Mouse (Mus musculus) heart, embryonic 16.5 days (tissue): Measurements from ENCODE around the gene Krtcap2. TPM values are rescaled to one million over a fixed set of nuclear protein-coding genes. Genes with fewer than 3 reads are reported as not detected.

ENCODE experiments used
- ATAC-seq: fragments of 200-750 bp; cut with Nextera tagmentation; replicated peaks from 2 replicates; pipeline ENCODE4 v1.8.0; 2017; ENCODE audit warnings: moderate number of reproducible peaks; ENCODE audit not compliant: insufficient read depth, low FRiP score; ENCODE audit errors: extremely low read depth
- H3K27ac ChIP-seq: fragments of 300-500 bp; sonication (generic); 2 replicates; pipeline ENCODE4 v1.5.1; 2014; ENCODE audit warnings: mild to moderate bottlenecking, low read length, control low read depth, moderate library complexity
- H3K27me3 ChIP-seq: fragments of 300-500 bp; sonication (generic); 2 replicates; pipeline ENCODE4 v1.6.1; 2014; ENCODE audit warnings: low read length, mixed read lengths; ENCODE audit not compliant: control insufficient read depth, insufficient read depth
- H3K36me3 ChIP-seq: fragments of 300-500 bp; sonication (generic); 2 replicates; pipeline ENCODE4 v1.6.1; 2014; ENCODE audit not compliant: control insufficient read depth, insufficient read depth
- H3K4me1 ChIP-seq: fragments of 300-500 bp; sonication (generic); 2 replicates; pipeline ENCODE4 v1.6.1; 2014; ENCODE audit warnings: low read length, mixed read lengths; ENCODE audit not compliant: control insufficient read depth, insufficient read depth
- H3K4me2 ChIP-seq: fragments of 300-500 bp; sonication (generic); 2 replicates; pipeline ENCODE4 v1.6.1; 2014; ENCODE audit warnings: low read depth, mild to moderate bottlenecking, control low read depth, low read length
- H3K4me3 ChIP-seq: fragments of 300-500 bp; sonication (generic); 2 replicates; pipeline ENCODE4 v1.5.1; 2014; ENCODE audit warnings: mild to moderate bottlenecking, control low read depth, low read length
- H3K9ac ChIP-seq: fragments of 300-500 bp; sonication (generic); 2 replicates; pipeline ENCODE4 v1.6.1; 2014; ENCODE audit warnings: low read length, control low read depth
- H3K9me3 ChIP-seq: fragments of 300-500 bp; sonication (generic); replicated peaks from 2 replicates; pipeline ENCODE4 v1.6.1; 2016; ENCODE audit warnings: low read length; ENCODE audit not compliant: control insufficient read depth
- WGBS: fragments of 180-500 bp; shearing (Covaris S2); extraction: QIAGEN DNeasy Blood & Tissue Kit; methylation state at CpG from one replicate; pipeline ENCODE4 v1.1.7; 2014; 5-methylcytosine and 5-hydroxymethylcytosine counted together
- polyA plus RNA-seq: library from polyadenylated mRNA; unstranded; fragments of >200 nt; fragmentation: Nextera tagmentation; extraction: Ambion mirVana; gene quantifications from 2 replicates; pipeline ENCODE4 v1.2.1, GENCODE M21; 2015

Gene Krtcap2
- polyA plus RNA-seq, 1 experiment from 2014 or later, result 234 TPM

DNA sequence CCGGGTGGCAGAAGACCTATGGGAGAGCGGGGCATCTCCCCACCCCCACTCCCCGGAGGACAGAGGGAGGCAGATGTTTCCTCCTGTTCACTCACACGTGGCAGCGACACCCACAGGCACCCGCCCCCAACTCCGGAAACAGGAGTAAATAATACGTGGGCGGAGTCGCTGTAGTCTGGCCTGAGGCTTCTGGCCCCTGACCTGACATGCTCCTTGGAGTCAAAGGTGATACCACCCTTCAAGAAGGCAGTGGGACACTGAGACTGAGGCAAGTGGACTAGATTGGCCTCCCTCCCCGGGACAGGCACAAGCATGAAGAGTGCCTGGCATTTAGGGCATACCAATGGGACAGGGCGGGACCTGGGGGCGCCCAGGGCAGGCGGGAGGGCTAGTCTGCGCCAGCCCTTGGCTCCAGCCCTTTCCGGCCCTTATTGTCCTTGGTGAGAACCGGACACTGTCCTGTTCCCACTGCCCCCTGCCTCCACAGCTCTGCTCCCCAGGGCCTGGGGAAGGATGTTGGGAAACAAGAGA lies 5.7 kb downstream of the Krtcap2 start:
- WGBS, result 10% methylated on average over 17 of the region's 17 CpGs
- peak; percentile 61 for ATAC-seq
- H3K27me3 ChIP-seq, result no peaks in the 10 kb centered on the region
- H3K9ac ChIP-seq, result peak overlapping the region; percentile 2; the same call in 1 of the 2 replicates
- H3K4me1 ChIP-seq, result peaks cover 23% of the 10 kb centered on the region
- peak overlapping the region; percentile 53; the same call in 1 of the 2 replicates for H3K27ac ChIP-seq
- no peaks in the 10 kb centered on the region for H3K9me3 ChIP-seq
- H3K4me2 ChIP-seq, result peak overlapping the region; percentile 50
- peaks cover 8% of the 10 kb centered on the region; the same call in 1 of the 2 replicates for H3K36me3 ChIP-seq
- H3K4me3 ChIP-seq, result no peak overlapping the region; the same call in 1 of the 2 replicates

- WGBS, result 86% methylated on average over 5 of the region's 5 CpGs
- H3K36me3 ChIP-seq, result no peaks in the 10 kb centered on the region
- H3K27me3 ChIP-seq, result no peaks in the 10 kb centered on the region
- H3K9ac ChIP-seq, result no peak overlapping the region
- no peak overlapping the region for H3K4me3 ChIP-seq
- no peak for ATAC-seq
- H3K4me2 ChIP-seq, result no peak overlapping the region
- H3K27ac ChIP-seq, result no peak overlapping the region
- H3K9me3 ChIP-seq, result no peaks in the 10 kb centered on the region
- H3K4me1 ChIP-seq, result peaks cover 15% of the 10 kb centered on the region; the same call in 1 of the 2 replicates
Observed at GRCm38 (mm10) chr3:89254994-89255393, 9.2 kb downstream of the Krtcap2 start.

DNA sequence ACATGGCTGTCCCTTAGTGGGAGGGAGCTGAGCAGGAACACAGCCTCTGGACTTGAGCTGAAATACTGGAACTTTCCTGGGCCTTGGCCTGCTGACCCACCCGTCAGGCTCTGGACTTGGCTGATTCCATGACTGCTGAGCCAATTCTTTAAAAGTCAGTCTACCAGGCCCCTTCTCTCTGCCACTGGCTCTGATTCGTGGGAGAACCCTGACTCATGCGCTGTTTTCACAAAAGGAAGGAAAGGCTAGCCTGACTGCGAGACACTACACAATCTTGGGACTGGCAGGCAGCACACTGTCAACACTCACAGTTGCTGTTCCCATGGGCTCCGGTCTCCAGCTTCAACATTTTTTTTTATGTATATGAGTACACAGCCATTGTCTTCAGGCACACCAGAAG lies 10.4 kb downstream of the Krtcap2 start:
- H3K27ac ChIP-seq, result no peak overlapping the region
- no peak; the same call in 1 of the 2 replicates for ATAC-seq
- 48% methylated on average over 5 of the region's 5 CpGs for WGBS
- peaks cover 7% of the 10 kb centered on the region; the same call in 1 of the 2 replicates for H3K4me1 ChIP-seq
- no peaks in the 10 kb centered on the region for H3K27me3 ChIP-seq
- no peaks in the 10 kb centered on the region for H3K9me3 ChIP-seq
- no peak overlapping the region for H3K4me3 ChIP-seq
- no peak overlapping the region for H3K9ac ChIP-seq
- H3K36me3 ChIP-seq, result no peaks in the 10 kb centered on the region
- no peak overlapping the region for H3K4me2 ChIP-seq

DNA sequence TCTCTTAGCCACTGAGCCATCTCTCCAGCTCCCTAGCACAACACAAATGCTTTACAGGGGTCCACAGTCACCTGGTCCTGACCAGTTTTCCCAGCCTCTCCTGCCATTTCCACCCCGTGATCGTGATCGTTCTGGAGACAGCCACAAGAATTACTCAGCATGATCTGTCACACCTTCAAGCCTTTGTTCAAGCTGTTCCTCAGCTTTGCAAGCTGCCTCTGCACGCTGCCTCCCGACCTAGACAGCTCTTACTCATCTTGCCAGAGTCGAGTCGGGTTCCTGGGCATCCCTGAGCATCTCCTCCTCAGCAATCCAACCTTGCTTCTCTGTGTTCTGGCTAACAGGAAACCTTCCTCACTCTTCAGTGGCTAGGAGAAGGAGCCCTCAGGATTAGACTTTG lies 13.3 kb downstream of the Krtcap2 start, which contains the start of gene Dpm3:
TSS of gene Dpm3 (plus strand) at position 283 of the 400 bp plus-strand sequence.
- no peak within 1 kb of the TSS for H3K4me3 ChIP-seq
- H3K9ac ChIP-seq, result no peak within 1 kb of the TSS
- H3K4me2 ChIP-seq, result no peak within 1 kb of the TSS
- no peaks in the 10 kb centered on the region for H3K9me3 ChIP-seq
- no peaks in the 10 kb centered on the region for H3K36me3 ChIP-seq
- no peaks in the 10 kb centered on the region for H3K27me3 ChIP-seq
- WGBS, result 54% methylated on average over 7 of the region's 7 CpGs
- ATAC-seq, result no peak
- no peaks in the 10 kb centered on the region for H3K4me1 ChIP-seq
- no peak within 1 kb of the TSS for H3K27ac ChIP-seq

DNA sequence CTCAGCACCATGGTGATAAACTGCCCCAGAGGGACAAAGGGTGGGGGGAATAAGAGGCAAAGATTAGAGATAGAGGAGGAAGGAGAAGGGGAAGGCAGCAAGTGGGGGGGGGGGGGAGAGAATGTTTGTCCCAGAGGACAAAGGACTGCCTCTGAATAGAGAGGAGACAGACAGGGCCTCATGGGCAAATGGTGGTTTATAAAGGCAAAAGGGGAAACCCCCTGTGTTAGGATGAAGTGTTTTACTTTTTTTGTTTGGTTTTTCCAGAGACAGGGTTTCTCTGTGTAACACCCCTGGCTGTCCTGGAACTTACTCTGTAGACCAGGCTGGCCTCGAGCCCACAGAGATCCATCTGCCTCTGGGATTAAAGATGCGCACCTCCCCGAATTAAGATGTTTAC lies 14.4 kb downstream of the Krtcap2 start:
- Histone ChIP-seq H3K9ac (no peak overlapping the region), H3K4me2 (no peak overlapping the region), H3K27ac (no peak overlapping the region), H3K4me1 (no peaks in the 10 kb centered on the region), H3K4me3 (no peak overlapping the region), H3K36me3 (no peaks in the 10 kb centered on the region), H3K9me3 (no peaks in the 10 kb centered on the region), H3K27me3 (no peaks in the 10 kb centered on the region)
- ATAC-seq, result no peak
- WGBS, result 74% methylated on average over 3 of the region's 3 CpGs

- no peak overlapping the region for H3K4me2 ChIP-seq
- no peaks in the 10 kb centered on the region for H3K9me3 ChIP-seq
- H3K27ac ChIP-seq, result peak overlapping the region; percentile 33
- no peaks in the 10 kb centered on the region for H3K27me3 ChIP-seq
- no peak overlapping the region for H3K4me3 ChIP-seq
- H3K9ac ChIP-seq, result no peak overlapping the region
- no peaks in the 10 kb centered on the region for H3K36me3 ChIP-seq
- no peak for ATAC-seq
- 50% methylated on average over 10 of the region's 10 CpGs for WGBS
- H3K4me1 ChIP-seq, result peaks cover 10% of the 10 kb centered on the region
Observed at GRCm38 (mm10) chr3:89262417-89262816, 16.7 kb downstream of the Krtcap2 start.

- Histone ChIP-seq H3K27ac (peak overlapping the region; percentile 75), H3K36me3 (no peaks in the 10 kb centered on the region), H3K27me3 (no peaks in the 10 kb centered on the region), H3K4me2 (peak overlapping the region; percentile 81), H3K4me1 (peaks cover 35% of the 10 kb centered on the region), H3K9me3 (no peaks in the 10 kb centered on the region), H3K9ac (peak overlapping the region; percentile 90), H3K4me3 (peak overlapping the region; percentile 72)
- ATAC-seq, result peak; percentile 79
- under 1% methylated on average over 20 of the region's 20 CpGs for WGBS
Observed at GRCm38 (mm10) chr3:89266439-89266893, 20.7 kb downstream of the Krtcap2 start.

- peak overlapping the region; percentile 82 for H3K4me2 ChIP-seq
- no peaks in the 10 kb centered on the region for H3K9me3 ChIP-seq
- H3K9ac ChIP-seq, result no peak overlapping the region; the same call in 1 of the 2 replicates
- ATAC-seq, result no peak
- peaks cover 9% of the 10 kb centered on the region for H3K36me3 ChIP-seq
- 71% methylated on average over 8 of the region's 8 CpGs for WGBS
- H3K27me3 ChIP-seq, result no peaks in the 10 kb centered on the region
- peaks cover 38% of the 10 kb centered on the region for H3K4me1 ChIP-seq
- no peak overlapping the region for H3K27ac ChIP-seq
- no peak overlapping the region for H3K4me3 ChIP-seq
Observed at GRCm38 (mm10) chr3:89268916-89269315, 23.1 kb downstream of the Krtcap2 start.

DNA sequence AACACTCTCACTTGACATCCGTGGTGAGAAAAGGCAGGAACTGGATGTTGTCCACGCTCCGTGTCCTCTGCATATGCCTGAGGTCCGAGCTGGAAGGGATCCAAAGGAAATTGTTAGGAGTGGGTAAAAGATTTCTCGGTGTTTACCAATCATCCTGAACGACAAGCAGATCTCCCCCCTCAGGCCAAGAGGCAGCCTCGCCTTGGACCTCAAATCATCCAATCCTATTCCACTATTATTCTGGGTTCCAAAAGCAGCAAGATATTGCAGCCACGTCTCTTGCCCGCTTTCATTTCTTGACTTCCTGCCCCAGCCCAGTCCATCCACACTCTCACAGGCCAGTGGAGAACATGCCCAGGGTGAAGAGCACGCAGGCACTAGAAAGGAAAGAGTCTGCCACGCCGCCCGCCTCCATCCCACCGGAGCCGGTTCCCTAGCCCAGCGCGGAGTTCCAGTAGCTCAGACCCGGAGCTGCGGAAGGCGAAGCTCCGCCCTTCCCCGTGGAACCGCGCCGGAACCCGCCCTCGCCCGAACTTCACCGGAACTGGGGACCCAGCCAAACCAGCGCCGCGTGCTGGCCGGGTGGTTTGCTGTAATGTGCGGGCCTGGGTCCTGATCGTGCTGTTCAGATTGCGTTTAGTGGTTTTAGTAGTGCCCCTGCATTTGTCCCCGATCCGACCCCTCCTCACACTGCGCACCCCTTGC lies 24.4 kb downstream of the Krtcap2 start, which contains the start of gene Slc50a1:
TSS of gene Slc50a1 (minus strand) at position 520 of the 705 bp plus-strand sequence.
- Histone ChIP-seq H3K36me3 (peaks cover 13% of the 10 kb centered on the region), H3K4me1 (peaks cover 38% of the 10 kb centered on the region), H3K27me3 (no peaks in the 10 kb centered on the region), H3K4me3 (peak within 1 kb of the TSS; percentile 69), H3K9me3 (no peaks in the 10 kb centered on the region), H3K27ac (peak within 1 kb of the TSS; percentile 85), H3K9ac (peak within 1 kb of the TSS; percentile 77), H3K4me2 (peak within 1 kb of the TSS; percentile 82)
- peak; percentile 58 for ATAC-seq
- WGBS, result 3% methylated on average over 39 of the region's 39 CpGs
